Mouse (Mus musculus) G1E (cell line): ENCODE measurements around the gene Kif26a. TPM values are rescaled to one million over a fixed set of nuclear protein-coding genes. Genes with fewer than 3 reads are reported as not detected.

Experiments
- ATAC-seq: 2 replicates; pipeline ENCODE4 v1.8.0; 2016; ENCODE audit warnings: mild to moderate bottlenecking; ENCODE audit not compliant: insufficient number of reproducible peaks, poor library complexity, low FRiP score, severe bottlenecking; ENCODE audit errors: extremely low read depth
- DNase-seq: peaks from one replicate; pipeline ENCODE4 v3.0.0; 2012; ENCODE audit warnings: low spot score
- H3K27me3 ChIP-seq: 2 replicates; pipeline ENCODE4 v1.6.1; 2012; ENCODE audit warnings: mild to moderate bottlenecking, low read length, inconsistent platforms; ENCODE audit not compliant: insufficient read depth
- H3K36me3 ChIP-seq: replicated peaks from 2 replicates; pipeline ENCODE3; 2012; ENCODE audit warnings: mild to moderate bottlenecking, inconsistent platforms
- H3K4me1 ChIP-seq: 2 replicates; pipeline ENCODE4 v1.6.1; 2012; ENCODE audit warnings: low read depth, low read length, inconsistent platforms, mixed read lengths; ENCODE audit not compliant: insufficient read depth
- H3K4me3 ChIP-seq: 2 replicates; pipeline ENCODE4 v1.5.1; 2012; ENCODE audit warnings: low read depth, mild to moderate bottlenecking, inconsistent platforms, low read length, moderate library complexity, mixed read lengths
- H3K9me3 ChIP-seq: replicated peaks from 2 replicates; pipeline ENCODE4 v1.6.1; 2012; ENCODE audit warnings: inconsistent platforms
- CTCF ChIP-seq: IDR thresholded peaks from 2 replicates; pipeline ENCODE4 v1.5.1; 2012; ENCODE audit warnings: low read depth, low read length, inconsistent platforms, mixed read lengths
- GATA1 ChIP-seq: IDR thresholded peaks from 2 replicates; pipeline ENCODE4 v1.6.1; 2012; ENCODE audit warnings: borderline replicate concordance, low read length, inconsistent platforms, mixed read lengths
- GATA2 ChIP-seq: IDR thresholded peaks from 2 replicates; pipeline ENCODE4 v1.6.1; 2012; ENCODE audit warnings: low read depth, low read length, inconsistent platforms, borderline replicate concordance
- POLR2AphosphoS5 ChIP-seq: IDR thresholded peaks from 2 replicates; pipeline ENCODE4 v1.6.1; 2012; ENCODE audit warnings: low read depth, low read length, inconsistent platforms; ENCODE audit not compliant: insufficient replicate concordance
- TAL1 ChIP-seq: conservative IDR thresholded peaks from 2 replicates; pipeline ENCODE4 v1.6.1; 2012; ENCODE audit warnings: low read depth, low read length, inconsistent platforms, mixed read lengths
- polyA plus RNA-seq: library from polyadenylated mRNA; stranded (reverse); fragments of >175 nt; gene quantifications from 2 replicates; pipeline ENCODE4 v1.2.3, GENCODE M21; 2012
- total RNA-seq, 2 experiments: library from RNA; stranded (forward) in 1 of 2; stranded (reverse) in 1 of 2; fragments of 200-1000 nt in 1 of 2; fragments of >200 nt in 1 of 2; fragmentation: Nextera tagmentation in 1 of 2; gene quantifications; 2 replicates each; pipeline ENCODE4 v1.2.3; 2014 to 2017

The Kif26a gene
- total and polyA plus RNA-seq, 3 experiments = not detected

DNA sequence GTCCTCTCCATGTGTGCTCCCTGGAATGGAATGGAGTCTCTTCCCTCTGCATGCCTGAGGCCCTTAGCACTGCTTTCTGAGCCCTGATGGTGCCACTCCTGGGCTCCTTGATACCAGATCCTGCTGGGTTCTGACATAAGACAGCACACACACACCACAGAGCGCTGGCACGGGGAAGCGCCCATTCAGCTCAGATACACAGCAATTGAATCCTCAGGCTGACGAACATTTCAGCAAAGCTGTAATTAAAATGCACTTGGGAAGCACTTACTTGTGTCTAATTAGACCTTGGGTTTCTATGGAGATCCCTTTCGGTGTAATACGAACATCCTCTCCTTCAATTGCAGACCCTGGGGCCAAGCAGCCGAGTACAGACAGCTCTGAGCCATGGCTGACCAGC, 71.0 kb downstream of the Kif26a start:
- Histone ChIP-seq H3K4me3 (no peak overlapping the region), H3K27me3 (no peaks in the 10 kb centered on the region; the same call in 1 of the 2 replicates), H3K4me1 (no peaks in the 10 kb centered on the region), H3K9me3 (no peaks in the 10 kb centered on the region), H3K36me3 (no peaks in the 10 kb centered on the region)
- DNase-seq (no peak), ATAC-seq (no peak)
- TF ChIP-seq GATA1 (no peak), CTCF (no peak), TAL1 (no peak), POLR2AphosphoS5 (no peak), GATA2 (no peak)

DNA sequence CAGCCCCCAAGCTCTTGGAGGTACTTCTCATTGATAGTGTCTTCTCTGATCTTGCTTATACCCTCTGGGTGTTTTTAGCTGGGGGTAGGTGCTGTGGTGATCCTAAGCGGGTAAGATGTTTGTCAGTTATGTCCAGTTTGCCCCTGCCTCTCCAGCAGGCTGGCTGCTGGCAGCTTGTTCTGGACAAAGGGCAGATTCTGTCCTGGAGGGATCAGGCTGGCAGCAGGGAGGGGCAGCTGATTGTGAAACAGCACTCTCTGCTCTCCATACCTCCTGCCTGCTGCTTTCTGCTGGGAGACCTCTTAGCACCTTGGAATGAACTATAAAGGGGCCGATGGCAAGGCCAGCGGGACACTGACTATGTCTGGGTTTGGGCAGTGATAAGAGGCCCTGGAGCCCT, 71.7 kb downstream of the Kif26a start:
- Histone ChIP-seq H3K4me1 (no peaks in the 10 kb centered on the region), H3K9me3 (no peaks in the 10 kb centered on the region), H3K4me3 (no peak overlapping the region), H3K36me3 (no peaks in the 10 kb centered on the region), H3K27me3 (no peaks in the 10 kb centered on the region; the same call in 1 of the 2 replicates)
- ATAC-seq (no peak), DNase-seq (no peak)
- no peak for TF ChIP-seq CTCF
- TF ChIP-seq GATA1 = no peak
- no peak for TF ChIP-seq TAL1
- TF ChIP-seq POLR2AphosphoS5 = no peak
- TF ChIP-seq GATA2 = no peak

DNA sequence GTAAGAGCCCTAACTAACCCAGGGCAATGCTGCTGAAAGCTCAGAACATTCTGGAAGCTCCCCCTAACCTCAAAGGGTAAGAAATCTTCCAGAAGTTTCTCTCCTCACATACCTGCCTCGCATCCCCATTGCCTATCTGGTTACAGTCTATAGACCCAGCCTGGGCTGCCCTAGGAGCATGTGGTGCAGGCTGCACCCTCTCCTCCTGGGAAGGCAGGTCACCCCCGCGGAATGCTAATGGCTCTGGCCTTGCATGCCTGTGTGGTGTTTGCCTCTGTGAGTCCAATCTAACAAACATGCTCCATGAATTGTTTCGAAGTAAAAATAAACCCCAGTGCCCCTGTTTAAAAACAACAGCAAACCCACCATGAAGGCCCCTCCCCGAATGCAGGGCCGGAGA, 75.3 kb downstream of the Kif26a start:
- no peaks in the 10 kb centered on the region for H3K9me3 ChIP-seq
- no peaks in the 10 kb centered on the region for H3K4me1 ChIP-seq
- ATAC-seq = no peak
- no peak overlapping the region for H3K4me3 ChIP-seq
- no peaks in the 10 kb centered on the region; the same call in 1 of the 2 replicates for H3K27me3 ChIP-seq
- TF ChIP-seq TAL1 = no peak
- TF ChIP-seq POLR2AphosphoS5 = no peak
- no peak for TF ChIP-seq GATA1
- no peak for TF ChIP-seq CTCF
- no peak for TF ChIP-seq GATA2
- no peaks in the 10 kb centered on the region for H3K36me3 ChIP-seq
- no peak for DNase-seq

DNA sequence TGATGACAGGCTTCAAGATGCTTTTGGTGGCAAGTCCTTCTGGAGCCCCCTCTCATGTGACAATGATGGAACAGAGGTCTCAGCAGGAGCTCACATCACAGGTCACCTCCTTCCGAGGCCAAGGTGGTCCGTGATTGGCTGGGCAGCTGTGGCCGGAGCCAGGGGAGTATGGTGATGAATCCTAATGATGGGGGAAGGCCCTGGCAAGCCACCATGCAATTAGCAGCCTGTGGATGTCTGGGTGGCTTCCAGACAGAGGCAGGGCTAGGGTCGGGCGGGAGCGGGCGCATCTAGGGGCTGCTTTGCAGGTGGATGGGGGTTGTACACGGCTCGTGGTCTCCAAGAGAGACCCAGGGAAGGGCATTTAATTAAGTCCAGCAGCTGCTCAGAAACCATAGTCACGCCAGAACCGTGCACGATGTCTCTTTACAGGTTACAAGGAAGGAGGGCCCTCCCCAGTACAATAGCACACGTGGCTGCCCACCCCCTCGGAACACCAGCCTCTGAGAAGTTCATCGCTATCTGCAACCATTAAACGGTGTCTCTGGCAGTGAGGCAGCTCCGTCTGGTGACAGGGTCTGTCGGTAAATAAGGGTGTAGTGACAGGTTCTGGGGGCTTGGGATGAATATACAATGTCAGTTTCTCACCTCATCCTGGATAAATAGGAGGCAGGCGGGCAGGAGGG, 75.9 kb downstream of the Kif26a start:
- DNase-seq = no peak
- Histone ChIP-seq H3K9me3 (no peaks in the 10 kb centered on the region), H3K36me3 (no peaks in the 10 kb centered on the region), H3K4me3 (no peak overlapping the region), H3K4me1 (no peaks in the 10 kb centered on the region), H3K27me3 (no peaks in the 10 kb centered on the region; the same call in 1 of the 2 replicates)
- ATAC-seq = no peak
- no peak for TF ChIP-seq TAL1
- TF ChIP-seq GATA1 = no peak
- no peak for TF ChIP-seq GATA2
- TF ChIP-seq POLR2AphosphoS5 = no peak
- no peak for TF ChIP-seq CTCF

DNA sequence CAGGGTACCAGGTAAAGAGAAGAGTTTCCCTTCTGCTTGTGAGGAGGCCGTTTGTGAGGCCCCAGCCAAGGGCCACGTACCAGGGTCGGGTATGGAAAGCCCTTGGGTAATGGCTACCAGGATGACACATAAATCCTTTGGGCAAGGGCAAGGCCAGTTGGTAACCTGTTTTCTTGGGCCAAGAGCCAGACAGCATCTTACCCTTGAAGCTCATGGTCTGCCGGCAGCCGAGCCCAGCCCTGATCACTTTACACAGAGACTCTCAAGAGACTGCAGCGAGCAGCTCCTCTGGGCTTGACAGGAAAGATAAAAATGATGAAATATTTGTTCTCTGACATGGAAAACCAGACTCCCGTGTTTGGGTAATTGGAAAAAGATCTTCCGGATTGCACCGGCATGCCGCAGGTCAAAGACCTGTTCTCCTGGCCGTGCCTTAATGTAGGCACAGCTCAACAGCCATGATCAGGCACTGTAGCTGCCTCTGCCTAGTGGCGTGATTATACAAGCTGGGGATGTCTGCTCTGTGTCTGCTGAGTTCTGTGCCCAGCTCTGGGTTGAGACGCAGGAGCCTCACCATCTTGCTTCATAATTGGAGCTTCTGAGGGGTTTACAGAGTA, 77.8 kb downstream of the Kif26a start:
- DNase-seq = no peak
- H3K27me3 ChIP-seq = no peaks in the 10 kb centered on the region; the same call in 1 of the 2 replicates
- TF ChIP-seq GATA2 (no peak), TAL1 (no peak), CTCF (no peak), GATA1 (no peak), POLR2AphosphoS5 (no peak)

DNA sequence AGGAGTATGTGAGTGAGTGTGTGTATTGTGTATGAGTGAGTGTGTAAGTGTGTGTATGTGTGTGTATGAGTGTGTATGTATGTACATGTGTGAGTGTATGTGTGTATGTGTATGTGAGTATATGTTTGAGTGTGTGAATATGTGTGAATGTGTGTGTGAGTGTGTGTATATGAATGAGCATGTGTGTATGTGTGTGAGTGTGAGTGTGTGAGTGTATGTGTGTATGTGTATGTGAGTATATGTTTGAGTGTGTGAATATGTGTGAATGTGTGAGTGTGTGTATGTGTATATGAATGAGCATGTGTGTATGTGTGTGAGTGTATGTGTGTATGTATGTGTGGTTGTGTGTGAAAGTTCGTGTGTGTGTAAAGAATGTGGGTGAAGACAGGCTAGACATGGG, 80.2 kb downstream of the Kif26a start:
- TF ChIP-seq POLR2AphosphoS5 (no peak), GATA1 (no peak)
- Histone ChIP-seq H3K4me3 (no peak overlapping the region), H3K9me3 (no peaks in the 10 kb centered on the region), H3K4me1 (no peaks in the 10 kb centered on the region), H3K36me3 (no peaks in the 10 kb centered on the region), H3K27me3 (no peaks in the 10 kb centered on the region; the same call in 1 of the 2 replicates)
- DNase-seq = no peak
- no peak for ATAC-seq

More for the DNA sequence above, 77.8 kb downstream of the Kif26a start:
- no peak overlapping the region for H3K4me3 ChIP-seq
- no peaks in the 10 kb centered on the region for H3K4me1 ChIP-seq
- H3K36me3 ChIP-seq = no peaks in the 10 kb centered on the region
- no peak for ATAC-seq
- H3K9me3 ChIP-seq = no peaks in the 10 kb centered on the region

DNA sequence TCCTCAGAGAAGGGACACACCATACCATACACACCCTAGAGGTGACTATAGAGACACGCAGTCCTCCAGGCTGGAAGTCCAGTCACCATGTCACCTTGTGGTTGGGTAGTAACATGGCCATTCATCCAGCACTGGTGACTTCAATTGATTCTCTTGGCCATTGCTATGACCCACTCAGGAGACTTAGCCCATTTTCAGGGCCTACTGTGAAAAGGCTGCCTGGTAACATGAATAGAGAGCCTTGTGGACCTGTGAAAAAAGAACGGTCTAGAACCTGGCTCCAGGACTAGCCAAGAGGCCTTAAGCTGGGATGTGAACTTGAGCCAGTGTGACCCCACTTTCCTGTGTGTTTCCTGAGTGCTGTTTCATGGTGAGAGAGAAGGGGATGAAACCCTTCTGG, 80.6 kb downstream of the Kif26a start:
- TF ChIP-seq GATA1 (no peak), TAL1 (no peak), CTCF (no peak), GATA2 (no peak), POLR2AphosphoS5 (no peak)
- H3K27me3 ChIP-seq = no peaks in the 10 kb centered on the region; the same call in 1 of the 2 replicates
- no peak for DNase-seq

More for the DNA sequence above, 80.6 kb downstream of the Kif26a start:
- ATAC-seq = no peak
- Histone ChIP-seq H3K9me3 (no peaks in the 10 kb centered on the region), H3K4me1 (no peaks in the 10 kb centered on the region), H3K36me3 (no peaks in the 10 kb centered on the region), H3K4me3 (no peak overlapping the region)
